Mouse (Mus musculus) cortical plate, adult 2 months (tissue): ENCODE data around the gene Gm28230.
A peak's percentile ranks its signal among the peaks of the same experiment; 100 is the strongest.

Experiments used
- CTCF ChIP-seq: fragments of 200-500 bp; IDR thresholded peaks from 2 replicates; pipeline ENCODE4 v1.5.1; 2011; ENCODE audit warnings: mild to moderate bottlenecking, control low read depth, low read length; ENCODE audit not compliant: insufficient read depth; ENCODE audit errors: extremely low read depth
- POLR2A ChIP-seq: fragments of 200-500 bp; IDR thresholded peaks from 2 replicates; pipeline ENCODE4 v1.6.1; 2011; ENCODE audit warnings: mild to moderate bottlenecking, low read length, control low read depth; ENCODE audit not compliant: insufficient read depth; ENCODE audit errors: extremely low read depth

- TF ChIP-seq CTCF (peak; percentile 84), POLR2A (no peak)
Observed at GRCm38 (mm10) chr2:74701949-74702819, 24.3 kb upstream of the Gm28230 start.
